Mouse (Mus musculus) mouse trophoblast stem cell (cell line): Measurements from ENCODE around the gene Cplx3.

Experiments
- in situ Hi-C, 2 experiments: fragments of 300-500 bp; cut with MseI, MboI; formaldehyde crosslinking; loops; 2 replicates in 1 of 2; 3 replicates in 1 of 2; pipeline ENCODE4 v1.15.1; 2025

The Cplx3 gene

DNA sequence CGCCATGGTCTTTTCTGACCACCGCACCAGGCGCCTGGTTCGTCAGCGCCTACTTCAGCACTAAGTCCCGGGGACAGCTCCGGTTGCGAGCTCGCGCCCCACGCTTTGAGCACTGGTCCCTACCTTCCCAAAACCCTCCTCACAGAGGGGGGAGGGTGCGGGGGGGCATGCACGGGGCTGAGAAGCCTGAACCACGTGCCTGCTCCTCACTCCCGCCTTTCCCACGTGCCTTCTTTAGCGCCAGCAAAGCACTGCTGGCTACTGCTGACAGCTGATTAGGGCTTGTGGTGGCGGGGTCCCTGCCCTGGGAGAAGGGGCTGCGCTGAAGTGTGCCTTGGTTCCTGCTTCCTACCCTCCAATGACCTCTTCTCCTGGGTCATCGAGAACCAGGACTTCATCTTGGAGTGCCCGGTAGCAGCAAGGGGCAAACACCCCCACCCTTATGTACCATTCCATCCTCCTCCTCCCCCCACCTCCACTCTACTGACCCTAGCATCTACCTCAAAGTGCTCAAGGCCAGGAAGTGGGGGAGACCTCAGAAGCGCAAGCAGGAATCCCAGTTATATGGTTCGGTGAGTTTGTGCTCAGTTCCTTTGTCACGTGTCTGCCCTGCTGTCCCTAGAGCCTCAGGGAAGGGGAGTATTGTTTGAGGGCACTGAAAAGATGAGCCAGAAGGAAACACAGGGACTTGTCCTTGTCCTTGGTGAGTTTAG lies at the start of gene Cplx3:
Gene Cplx3 (minus strand): TSS at position 143 of the 713 bp plus-strand sequence.
- in situ Hi-C loops, result no loop called here

DNA sequence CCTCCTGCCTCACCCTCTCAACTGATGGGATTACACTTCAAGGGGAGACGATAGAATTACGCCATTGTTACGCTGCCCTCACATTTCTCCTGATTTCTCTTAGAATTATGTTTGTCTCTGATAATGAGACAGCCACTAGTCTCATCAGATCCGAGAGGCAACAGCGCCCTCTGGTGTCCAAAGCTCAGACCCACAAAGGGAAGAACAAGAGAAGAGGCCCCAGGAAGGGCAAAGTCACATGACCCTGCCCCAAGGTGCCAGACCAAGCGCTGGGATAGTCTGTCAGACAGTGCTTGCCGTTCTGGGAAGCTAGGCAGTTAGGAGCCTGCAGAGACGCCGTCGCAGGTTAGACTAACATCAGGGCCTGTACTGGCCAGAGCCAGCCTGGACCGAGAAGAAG lies 49.7 kb upstream of the Cplx3 start:
- in situ Hi-C loops, result loop anchor here (10.0 kb wide), 2 partner anchors 111 to 121 kb away; partner anchors contain the start of gene Fam219b (in 1 of the 2)

- in situ Hi-C loops, result loop anchor here (10.0 kb wide), 2 partner anchors 110 to 120 kb away; partner anchors contain the start of gene Fam219b (in 1 of the 2)
These were observed 48.9 kb upstream of the Cplx3 start for GRCm38 (mm10) chr9:57654966-57655365.

- in situ Hi-C loops, result loop anchor here (10.0 kb wide), 2 partner anchors 108 to 118 kb away; partner anchors contain the start of gene Fam219b (in 1 of the 2)
These were observed 47.2 kb upstream of the Cplx3 start, which contains the start of gene Csk for GRCm38 (mm10) chr9:57653283-57653682. TSS of gene Csk (minus strand) at chr9:57653631.

DNA sequence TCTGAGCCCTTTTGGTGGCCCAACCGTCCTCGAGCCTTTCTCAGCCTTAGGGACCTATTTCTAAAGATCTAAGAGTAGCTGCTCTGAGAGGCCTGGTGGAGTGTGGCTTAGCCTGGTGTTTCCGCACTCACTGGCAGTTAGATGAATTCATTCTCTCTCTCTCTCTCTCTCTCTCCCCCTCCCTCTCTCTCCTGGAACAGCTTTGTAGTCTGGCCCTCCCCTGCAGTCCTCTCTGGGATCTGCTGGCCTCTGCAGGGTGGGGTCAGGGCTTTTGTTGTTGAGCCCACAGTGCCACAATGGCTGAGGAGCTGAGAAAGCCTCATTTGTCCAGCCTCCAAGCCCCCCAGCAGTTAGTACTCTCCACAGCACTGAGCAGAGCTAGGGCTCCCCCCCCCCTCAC lies 46.8 kb upstream of the Cplx3 start:
- in situ Hi-C loops, result loop anchor here (10.0 kb wide), 2 partner anchors 108 to 118 kb away; partner anchors contain the start of gene Fam219b (in 1 of the 2)

- in situ Hi-C loops, result loop anchor here (10.0 kb wide), 2 partner anchors 108 to 118 kb away; partner anchors contain the start of gene Fam219b (in 1 of the 2)
These were observed 46.3 kb upstream of the Cplx3 start for GRCm38 (mm10) chr9:57652351-57652750.

DNA sequence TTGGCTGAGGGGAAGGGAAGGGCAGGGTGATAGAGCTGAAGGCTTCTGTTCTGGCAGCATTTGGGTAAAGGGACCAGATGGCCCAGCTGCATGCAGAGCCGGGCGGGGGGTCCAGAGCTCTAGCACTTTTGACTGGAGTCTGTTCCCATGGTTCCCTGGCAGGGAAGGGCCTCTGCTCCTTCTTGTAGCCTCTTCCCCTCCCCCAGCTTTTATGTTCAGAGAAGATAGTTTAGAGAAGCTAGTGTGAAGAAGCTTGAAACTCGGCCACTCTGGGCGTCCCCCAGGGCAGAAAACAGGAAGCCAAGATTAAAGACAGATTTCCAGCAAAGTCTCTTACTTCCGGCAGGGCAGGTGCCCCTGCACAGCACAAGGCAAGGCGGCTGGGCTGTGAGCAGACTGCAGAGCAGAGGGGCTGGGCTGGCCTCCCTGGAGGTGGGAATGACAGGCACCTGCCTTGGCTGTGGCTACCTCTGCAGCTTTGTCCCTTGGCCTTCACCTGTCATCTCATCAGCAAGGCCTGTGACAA lies 44.8 kb upstream of the Cplx3 start:
- in situ Hi-C loops, result loop anchor here (10.0 kb wide), 2 partner anchors 106 to 116 kb away; partner anchors contain the start of gene Fam219b (in 1 of the 2)

- in situ Hi-C loops, result loop anchor here (10.0 kb wide), 2 partner anchors 105 to 115 kb away; partner anchors contain the start of gene Fam219b (in 1 of the 2)
These were observed 44.2 kb upstream of the Cplx3 start for GRCm38 (mm10) chr9:57650130-57650785.

GRCm38 (mm10) chr9:57647286-57648108 lies 41.4 kb upstream of the Cplx3 start:
- in situ Hi-C loops, result no loop called here

DNA sequence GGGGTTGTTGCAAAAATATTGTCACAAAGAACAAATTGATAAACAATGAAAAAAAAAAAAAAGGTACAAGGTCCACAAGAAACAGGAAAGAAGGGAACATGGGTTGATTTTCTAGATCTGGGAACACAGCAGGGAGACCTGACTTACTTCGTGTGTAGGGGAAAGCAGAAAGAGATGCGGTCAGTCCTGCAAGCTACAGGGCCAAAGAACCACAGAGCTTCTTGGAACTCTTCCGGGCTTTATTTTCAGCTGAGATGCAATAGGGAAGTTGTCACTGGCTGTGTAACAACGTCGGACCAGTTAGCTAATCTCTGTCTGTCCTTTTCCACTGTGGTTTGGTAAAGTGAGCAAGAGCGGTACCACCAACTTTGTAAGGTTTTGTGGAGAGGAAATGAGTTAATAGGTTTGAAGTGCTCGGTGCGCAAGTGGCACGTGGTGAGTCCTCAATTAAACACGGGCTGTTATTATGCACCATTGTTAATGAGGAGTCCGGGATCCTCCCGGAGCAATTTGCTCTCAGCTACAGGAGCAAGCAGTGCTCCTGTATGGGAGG lies 40.5 kb upstream of the Cplx3 start:
- in situ Hi-C loops, result no loop called here

- in situ Hi-C loops, result no loop called here
These were observed 39.1 kb upstream of the Cplx3 start for GRCm38 (mm10) chr9:57644944-57645893.

DNA sequence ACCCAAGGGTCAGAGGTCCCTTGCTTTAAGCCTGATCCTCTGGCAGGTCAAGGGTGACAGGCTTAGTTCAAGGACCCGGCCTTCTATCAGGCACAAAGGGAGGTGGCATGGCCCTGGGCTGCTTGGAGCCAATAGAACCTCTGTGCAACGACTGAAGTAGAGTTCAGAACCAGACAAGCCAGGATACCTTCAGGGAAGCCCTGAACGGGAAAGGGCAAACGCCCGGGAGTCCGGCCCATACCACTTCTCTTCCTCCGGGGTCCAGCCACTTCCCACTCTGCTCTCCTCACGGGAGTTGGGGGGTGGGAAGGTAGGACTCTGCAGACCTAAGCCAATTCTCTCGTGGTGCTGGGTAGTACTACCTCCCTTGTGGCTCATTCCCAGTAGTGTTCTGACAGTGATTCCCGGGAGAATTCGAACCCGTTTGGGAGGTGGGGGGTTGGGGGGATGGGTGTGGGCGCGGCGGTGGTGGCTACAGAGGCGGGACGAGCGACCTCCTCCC lies 38.4 kb upstream of the Cplx3 start:
- in situ Hi-C loops, result no loop called here

DNA sequence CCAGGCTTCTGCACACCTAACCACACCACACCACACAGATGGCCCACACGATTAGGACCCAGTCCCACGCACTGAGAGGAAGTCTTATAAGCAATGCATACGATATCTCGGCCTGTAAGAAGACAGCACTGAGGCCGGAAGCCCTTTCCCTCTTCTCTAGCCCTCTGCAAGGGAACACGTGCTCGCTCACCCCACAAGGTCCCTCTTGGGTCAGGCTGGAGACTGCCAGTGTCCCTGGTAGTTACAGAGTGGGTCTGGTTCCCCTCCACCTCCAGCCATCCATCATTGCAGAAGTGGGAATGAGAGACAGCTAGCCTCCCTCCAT lies 37.7 kb upstream of the Cplx3 start:
- in situ Hi-C loops, result no loop called here

GRCm38 (mm10) chr9:57643169-57643855 lies 37.2 kb upstream of the Cplx3 start:
- in situ Hi-C loops, result no loop called here

DNA sequence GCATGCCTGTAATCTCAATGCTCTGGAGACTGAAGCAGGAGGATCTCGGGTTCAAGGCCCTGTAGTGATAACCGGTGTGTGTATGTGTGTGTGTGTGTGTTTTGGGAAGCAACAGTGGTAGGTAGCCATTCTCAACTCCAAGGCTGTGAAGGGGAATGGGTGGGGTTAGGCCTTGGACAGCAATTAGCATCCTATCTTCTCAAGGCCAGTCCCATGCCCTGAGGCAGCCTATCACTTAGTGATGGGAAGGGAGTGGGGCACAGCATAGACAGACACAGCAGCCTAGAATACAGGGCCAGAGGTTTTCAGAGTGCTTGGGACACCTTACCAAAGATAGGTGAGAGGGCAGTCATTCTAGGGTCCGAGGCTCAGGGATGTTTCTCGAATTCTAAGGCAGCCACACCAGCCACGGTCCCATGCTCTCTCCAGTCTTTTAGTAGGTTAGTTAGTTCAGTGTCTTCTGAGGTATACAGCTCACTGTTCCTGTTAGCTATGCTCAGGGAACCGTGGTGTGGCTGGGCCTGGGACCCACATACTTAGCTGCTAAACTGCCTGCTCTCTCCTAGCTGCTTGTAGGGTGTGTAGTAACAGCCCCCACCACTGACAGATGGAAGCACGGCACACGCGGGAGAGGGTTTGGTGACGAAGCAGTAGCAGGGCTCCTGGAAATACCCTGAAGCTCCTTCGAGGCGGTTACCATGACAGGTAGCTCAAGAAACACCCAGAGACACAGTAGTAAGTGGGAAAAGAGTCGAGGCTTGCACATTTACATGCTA lies 35.9 kb upstream of the Cplx3 start:
- in situ Hi-C loops, result no loop called here

DNA sequence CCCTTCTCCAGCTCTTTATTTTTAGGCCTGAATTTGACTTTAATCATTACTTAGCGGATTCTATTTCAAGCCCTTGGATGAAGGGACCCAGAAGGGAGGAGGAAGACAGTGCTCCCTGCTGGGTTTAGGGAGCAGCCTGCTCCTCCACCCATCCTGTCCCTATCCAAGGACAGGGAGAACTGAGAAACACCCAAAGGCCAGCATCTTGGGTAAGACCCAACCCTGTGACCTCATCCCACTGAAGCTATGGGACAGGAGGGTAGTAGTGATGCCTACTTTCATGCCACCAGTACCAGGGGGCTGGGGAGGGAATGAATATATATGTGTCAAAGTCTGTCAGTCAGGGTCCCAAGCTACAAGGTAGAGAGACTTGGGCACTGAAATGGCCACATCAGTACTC lies 34.9 kb upstream of the Cplx3 start:
- in situ Hi-C loops, result no loop called here

DNA sequence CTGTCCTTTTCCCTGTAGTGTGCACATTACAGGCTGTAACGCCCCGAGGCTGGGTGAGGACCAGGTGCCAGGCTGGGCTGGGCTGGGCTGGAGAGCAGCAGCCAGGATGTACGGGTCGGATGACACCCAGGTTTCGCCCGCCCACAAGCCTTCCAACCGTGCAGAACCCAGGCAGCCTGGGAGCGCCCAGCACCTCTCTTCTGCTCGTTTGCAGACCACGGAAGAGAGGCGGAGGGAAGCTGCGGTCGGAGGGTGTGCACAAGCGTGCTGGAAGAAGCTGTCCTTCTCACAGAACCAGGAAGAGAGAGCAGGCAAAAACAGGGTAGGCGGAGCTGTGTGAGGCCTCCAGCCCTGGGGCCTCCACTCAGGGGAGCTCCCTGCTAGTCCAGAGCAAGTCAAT lies 34.3 kb upstream of the Cplx3 start:
- in situ Hi-C loops, result no loop called here

GRCm38 (mm10) chr9:57639661-57640328 lies 33.7 kb upstream of the Cplx3 start:
- in situ Hi-C loops, result no loop called here
